Mouse (Mus musculus) heart, embryonic 11.5 days (tissue): ENCODE data around the gene Ube2l6. TPM values are rescaled to one million over a fixed set of nuclear protein-coding genes. Genes with fewer than 3 reads are reported as not detected.
"Not testable (repeated sequence)": the region's sequence is repeated elsewhere in the genome, so short reads cannot be mapped to it uniquely, and the experiment has no call there.

Experiments used
- ATAC-seq: fragments of 200-750 bp; cut with Nextera tagmentation; replicated peaks from 2 replicates; pipeline ENCODE4 v1.8.0; 2017; ENCODE audit warnings: moderate library complexity; ENCODE audit not compliant: insufficient number of reproducible peaks, low FRiP score, low TSS enrichment
- H3K27ac ChIP-seq: fragments of 300-500 bp; sonication (generic); 2 replicates; pipeline ENCODE4 v1.5.1; 2014; ENCODE audit warnings: mild to moderate bottlenecking, low read depth, low read length
- H3K27me3 ChIP-seq: fragments of 300-500 bp; sonication (generic); 2 replicates; pipeline ENCODE4 v1.6.1; 2014; ENCODE audit warnings: mild to moderate bottlenecking, low read length, mixed read lengths; ENCODE audit not compliant: control insufficient read depth, insufficient read depth
- H3K36me3 ChIP-seq: fragments of 300-500 bp; sonication (generic); 2 replicates; pipeline ENCODE4 v1.6.1; 2014; ENCODE audit warnings: mild to moderate bottlenecking, low read length, moderate library complexity, mixed read lengths; ENCODE audit not compliant: control insufficient read depth, insufficient read depth
- H3K4me1 ChIP-seq: fragments of 300-500 bp; sonication (generic); 2 replicates; pipeline ENCODE4 v1.6.1; 2014; ENCODE audit warnings: low read length; ENCODE audit not compliant: control insufficient read depth, insufficient read depth
- H3K4me2 ChIP-seq: fragments of 300-500 bp; sonication (generic); 2 replicates; pipeline ENCODE4 v1.6.1; 2014; ENCODE audit warnings: mild to moderate bottlenecking, moderate library complexity
- H3K4me3 ChIP-seq: fragments of 300-500 bp; sonication (generic); 2 replicates; pipeline ENCODE4 v1.5.1; 2014; ENCODE audit warnings: low read depth, low read length
- H3K9ac ChIP-seq: fragments of 300-500 bp; sonication (generic); 2 replicates; pipeline ENCODE4 v1.6.1; 2014; ENCODE audit warnings: mild to moderate bottlenecking, low read depth, low read length, moderate library complexity
- H3K9me3 ChIP-seq: fragments of 300-500 bp; sonication (generic); replicated peaks from 2 replicates; pipeline ENCODE4 v1.6.1; 2016; ENCODE audit warnings: low read length; ENCODE audit not compliant: control insufficient read depth
- WGBS: fragments of 180-500 bp; shearing (Covaris S2); extraction: QIAGEN DNeasy Blood & Tissue Kit; methylation state at CpG from one replicate; pipeline ENCODE4 v1.1.7; 2014; ENCODE audit not compliant: insufficient replicate concordance; 5-methylcytosine and 5-hydroxymethylcytosine counted together
- polyA plus RNA-seq: library from polyadenylated mRNA; unstranded; fragments of >200 nt; fragmentation: Nextera tagmentation; extraction: Ambion mirVana; gene quantifications from 2 replicates; pipeline ENCODE4 v1.2.1, GENCODE M21; 2014

The Ube2l6 gene
- polyA plus RNA-seq, 1 experiment from 2014 or later, result 105 TPM

- H3K36me3 ChIP-seq, result 0 out of 2 replicates have a peak, but pooled peaks cover 2% of the 10 kb centered on the region
- peak overlapping the region; percentile 73 for H3K27ac ChIP-seq
- H3K4me3 ChIP-seq, result peak overlapping the region; percentile 67
- H3K27me3 ChIP-seq, result no peaks in the 10 kb centered on the region
- peak overlapping the region; percentile 87 for H3K4me2 ChIP-seq
- WGBS, result under 1% methylated on average over 16 of the region's 16 CpGs
- H3K4me1 ChIP-seq, result peaks cover 6% of the 10 kb centered on the region; the same call in 1 of the 2 replicates
- peak; percentile 70 for ATAC-seq
- no peaks in the 10 kb centered on the region for H3K9me3 ChIP-seq
- H3K9ac ChIP-seq, result peak overlapping the region; percentile 70
Measured at GRCm38 (mm10) chr2:84799041-84799561, 473 bp downstream of the Ube2l6 start.

- Histone ChIP-seq H3K36me3 (0 out of 2 replicates have a peak, but pooled peaks cover 2% of the 10 kb centered on the region), H3K9me3 (no peaks in the 10 kb centered on the region), H3K4me1 (peaks cover 6% of the 10 kb centered on the region; the same call in 1 of the 2 replicates), H3K27ac (no peak overlapping the region), H3K27me3 (no peaks in the 10 kb centered on the region), H3K4me3 (peak overlapping the region; percentile 23; the same call in 1 of the 2 replicates), H3K9ac (0 out of 2 replicates have a peak overlapping the region, but pooled peaks have one; percentile 22), H3K4me2 (peak overlapping the region; percentile 87)
- ATAC-seq, result no peak
- WGBS, result 57% methylated on average over 4 of the region's 4 CpGs
Measured at GRCm38 (mm10) chr2:84800304-84800703, 1.7 kb downstream of the Ube2l6 start.

GRCm38 (mm10) chr2:84801223-84801622 lies 2.6 kb downstream of the Ube2l6 start:
- not testable (repeated sequence) for H3K9me3 ChIP-seq, H3K36me3 ChIP-seq, H3K4me1 ChIP-seq, H3K27ac ChIP-seq, H3K4me2 ChIP-seq, H3K9ac ChIP-seq, ATAC-seq, H3K4me3 ChIP-seq, H3K27me3 ChIP-seq
- WGBS, result 69% methylated on average over 5 of the region's 5 CpGs

GRCm38 (mm10) chr2:84803963-84804362 lies 5.3 kb downstream of the Ube2l6 start:
- peaks cover 2% of the 10 kb centered on the region; the same call in 1 of the 2 replicates for H3K4me1 ChIP-seq
- no peak overlapping the region for H3K27ac ChIP-seq
- H3K36me3 ChIP-seq, result 0 out of 2 replicates have a peak, but pooled peaks cover 2% of the 10 kb centered on the region
- no peak for ATAC-seq
- no peaks in the 10 kb centered on the region for H3K9me3 ChIP-seq
- H3K9ac ChIP-seq, result no peak overlapping the region
- WGBS, result 89% methylated on average over 7 of the region's 7 CpGs
- no peak overlapping the region for H3K4me3 ChIP-seq
- no peaks in the 10 kb centered on the region for H3K27me3 ChIP-seq
- no peak overlapping the region for H3K4me2 ChIP-seq

GRCm38 (mm10) chr2:84806546-84806945 lies 7.9 kb downstream of the Ube2l6 start:
- no peak overlapping the region for H3K4me3 ChIP-seq
- 52% methylated on average over 5 of the region's 5 CpGs for WGBS

GRCm38 (mm10) chr2:84809330-84809729 lies 10.7 kb downstream of the Ube2l6 start:
- no peak for ATAC-seq
- Histone ChIP-seq H3K4me2 (no peak overlapping the region), H3K9me3 (no peaks in the 10 kb centered on the region), H3K27ac (no peak overlapping the region), H3K27me3 (no peaks in the 10 kb centered on the region), H3K4me3 (no peak overlapping the region), H3K9ac (no peak overlapping the region), H3K36me3 (no peaks in the 10 kb centered on the region), H3K4me1 (peaks cover 18% of the 10 kb centered on the region)

More at GRCm38 (mm10) chr2:84806546-84806945, 7.9 kb downstream of the Ube2l6 start:
- no peak for ATAC-seq
- Histone ChIP-seq H3K4me2 (no peak overlapping the region), H3K9ac (no peak overlapping the region), H3K4me1 (peaks cover 9% of the 10 kb centered on the region), H3K27me3 (no peaks in the 10 kb centered on the region), H3K9me3 (no peaks in the 10 kb centered on the region), H3K36me3 (0 out of 2 replicates have a peak, but pooled peaks cover 2% of the 10 kb centered on the region), H3K27ac (no peak overlapping the region)

GRCm38 (mm10) chr2:84810526-84810885 lies 11.9 kb downstream of the Ube2l6 start:
- Histone ChIP-seq H3K9ac (no peak overlapping the region), H3K27ac (peak overlapping the region; percentile 68), H3K27me3 (no peaks in the 10 kb centered on the region), H3K4me1 (peaks cover 18% of the 10 kb centered on the region), H3K4me2 (peak overlapping the region; percentile 60), H3K9me3 (no peaks in the 10 kb centered on the region), H3K36me3 (no peaks in the 10 kb centered on the region), H3K4me3 (no peak overlapping the region)
- WGBS, result 72% methylated on average over 6 of the region's 6 CpGs
- no peak for ATAC-seq

- Histone ChIP-seq H3K4me3 (peak overlapping the region; percentile 20), H3K36me3 (no peaks in the 10 kb centered on the region), H3K4me1 (peaks cover 18% of the 10 kb centered on the region), H3K27me3 (no peaks in the 10 kb centered on the region), H3K9ac (peak overlapping the region; percentile 58), H3K4me2 (peak overlapping the region; percentile 60), H3K9me3 (no peaks in the 10 kb centered on the region), H3K27ac (peak overlapping the region; percentile 88)
- 24% methylated on average over 26 of the region's 26 CpGs for WGBS
- ATAC-seq, result peak; percentile 36
Measured at GRCm38 (mm10) chr2:84810886-84811577, 12.4 kb downstream of the Ube2l6 start.
